Mouse (Mus musculus) A20 (cell line): ENCODE measurements around the gene Hnrnpu.
"Not testable (repeated sequence)": the region's sequence is repeated elsewhere in the genome, so short reads cannot be mapped to it uniquely, and the experiment has no call there.

Experiments used
- DNase-seq: peaks from one replicate; pipeline ENCODE4 v3.0.0-alpha.2; 2011; ENCODE audit warnings: low read depth, low spot score

Gene Hnrnpu

GRCm38 (mm10) chr1:178313039-178313597, 24.5 kb downstream of the Hnrnpu start:
- no peak for DNase-seq

- peak; percentile 17 for DNase-seq
Measured at GRCm38 (mm10) chr1:178310128-178310527, 27.5 kb downstream of the Hnrnpu start.

- DNase-seq = no peak
Measured at GRCm38 (mm10) chr1:178309487-178309886, 28.1 kb downstream of the Hnrnpu start.

GRCm38 (mm10) chr1:178303425-178303824, 34.2 kb downstream of the Hnrnpu start:
- DNase-seq = peak; percentile 77

- DNase-seq = not testable (repeated sequence)
Measured at GRCm38 (mm10) chr1:178301261-178301660, 36.3 kb downstream of the Hnrnpu start.

GRCm38 (mm10) chr1:178294051-178294450, 43.5 kb downstream of the Hnrnpu start:
- DNase-seq = no peak

- no peak for DNase-seq
Measured at GRCm38 (mm10) chr1:178291716-178292115, 45.9 kb downstream of the Hnrnpu start.

- DNase-seq = no peak
Measured at GRCm38 (mm10) chr1:178287601-178288176, 49.9 kb downstream of the Hnrnpu start.

- DNase-seq = no peak
Measured at GRCm38 (mm10) chr1:178283946-178284720, 53.5 kb downstream of the Hnrnpu start.

GRCm38 (mm10) chr1:178283314-178283713, 54.3 kb downstream of the Hnrnpu start:
- DNase-seq = not testable (repeated sequence)

- no peak for DNase-seq
Measured at GRCm38 (mm10) chr1:178276054-178276911, 61.3 kb downstream of the Hnrnpu start.

- no peak for DNase-seq
Measured at GRCm38 (mm10) chr1:178275738-178276053, 61.9 kb downstream of the Hnrnpu start.

- no peak for DNase-seq
Measured at GRCm38 (mm10) chr1:178275174-178275730, 62.3 kb downstream of the Hnrnpu start.
